Mouse (Mus musculus) bone marrow, adult 2 months (tissue): ENCODE data around the gene Zfp865.

Experiments
- CTCF ChIP-seq: fragments of 200-500 bp; IDR thresholded peaks from 2 replicates; pipeline ENCODE4 v1.5.1; 2011; ENCODE audit warnings: low read length, control low read depth; ENCODE audit not compliant: control insufficient read depth, insufficient read depth
- POLR2A ChIP-seq: fragments of 200-500 bp; IDR thresholded peaks from 2 replicates; pipeline ENCODE4 v1.6.1; 2011; ENCODE audit warnings: low read depth, mild to moderate bottlenecking, control low read depth, low read length, borderline replicate concordance; ENCODE audit not compliant: control insufficient read depth

DNA sequence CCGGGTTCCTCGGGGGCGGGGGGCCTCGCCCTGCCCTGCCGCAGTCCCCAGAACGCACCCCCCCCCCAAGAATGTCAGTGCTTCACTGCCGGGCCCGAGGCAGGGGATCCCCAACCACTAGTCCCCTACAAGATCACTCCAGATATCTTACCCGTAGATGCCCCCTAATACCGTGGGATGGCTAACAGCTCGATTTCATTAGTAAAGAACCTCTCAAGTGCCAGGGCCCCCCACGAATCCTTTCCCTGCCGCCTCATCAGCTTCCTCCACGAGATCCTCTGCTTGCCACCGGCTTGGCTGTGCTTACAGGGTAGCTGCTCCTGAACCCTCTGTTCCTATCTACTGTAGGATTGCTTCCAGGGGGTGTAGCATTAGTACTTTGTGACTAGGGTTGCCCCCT lies 509 bp downstream of the Zfp865 start:
- TF ChIP-seq POLR2A (no peak), CTCF (no peak)
